Mouse (Mus musculus) hindbrain, postnatal 0 days (tissue): Measurements from ENCODE around the gene Thsd1. TPM values are rescaled to one million over a fixed set of nuclear protein-coding genes. Genes with fewer than 3 reads are reported as not detected.

Experiments
- ATAC-seq: fragments of 200-750 bp; cut with Nextera tagmentation; 2 replicates; pipeline ENCODE4 v1.8.0; 2017; ENCODE audit warnings: mild to moderate bottlenecking, moderate TSS enrichment, moderate library complexity
- DNase-seq: peaks from one replicate; pipeline ENCODE4 v3.0.0-alpha.2; 2015; ENCODE audit warnings: low spot score
- H3K27ac ChIP-seq: fragments of 300-500 bp; sonication (generic); 2 replicates; pipeline ENCODE4 v1.5.1; 2014; ENCODE audit warnings: mild to moderate bottlenecking
- H3K27me3 ChIP-seq: fragments of 300-500 bp; sonication (generic); 2 replicates; pipeline ENCODE4 v1.6.1; 2014; ENCODE audit warnings: low read length, mixed read lengths; ENCODE audit not compliant: insufficient read depth
- H3K36me3 ChIP-seq: fragments of 300-500 bp; sonication (generic); 2 replicates; pipeline ENCODE4 v1.6.1; 2014; ENCODE audit warnings: low read length, mixed read lengths; ENCODE audit not compliant: insufficient read depth
- H3K4me1 ChIP-seq: fragments of 300-500 bp; sonication (generic); 2 replicates; pipeline ENCODE4 v1.6.1; 2014; ENCODE audit warnings: antibody characterized with exemption, low read length, mixed read lengths; ENCODE audit not compliant: insufficient read depth
- H3K4me2 ChIP-seq: fragments of 300-500 bp; sonication (generic); 2 replicates; pipeline ENCODE4 v1.6.1; 2014; ENCODE audit warnings: low read depth, mild to moderate bottlenecking, low read length, moderate library complexity, mixed read lengths
- H3K4me3 ChIP-seq: fragments of 300-500 bp; sonication (generic); 2 replicates; pipeline ENCODE4 v1.5.1; 2014; ENCODE audit warnings: low read length
- H3K9ac ChIP-seq: fragments of 300-500 bp; sonication (generic); replicated peaks from 2 replicates; pipeline ENCODE4 v1.6.1; 2014; ENCODE audit warnings: mild to moderate bottlenecking, low read length, moderate library complexity, mixed read lengths
- H3K9me3 ChIP-seq: fragments of 300-500 bp; sonication (generic); 2 replicates; pipeline ENCODE4 v1.6.1; 2016; ENCODE audit warnings: low read length, mixed read lengths
- CTCF ChIP-seq: IDR thresholded peaks from 2 replicates; pipeline ENCODE4 v1.5.1; 2016; ENCODE audit warnings: antibody characterized with exemption, control low read depth, low read depth
- WGBS: fragments of 180-500 bp; shearing (Covaris S2); extraction: QIAGEN DNeasy Blood & Tissue Kit; methylation state at CpG from one replicate; pipeline ENCODE4 v1.1.7; 2014; 5-methylcytosine and 5-hydroxymethylcytosine counted together
- polyA plus RNA-seq: library from polyadenylated mRNA; unstranded; fragments of >200 nt; fragmentation: Nextera tagmentation; extraction: Ambion mirVana; gene quantifications from 2 replicates; pipeline ENCODE4 v1.2.1, GENCODE M21; 2015
- total RNA-seq: library from RNA; depleted of rRNA; stranded (reverse); fragments of >200 nt; gene quantifications from 2 replicates; pipeline ENCODE4 v1.2.3, GENCODE M21; 2014

Gene Thsd1
- total and polyA plus RNA-seq, 2 experiments from 2014 or later, result 5.0 to 7.1 TPM

DNA sequence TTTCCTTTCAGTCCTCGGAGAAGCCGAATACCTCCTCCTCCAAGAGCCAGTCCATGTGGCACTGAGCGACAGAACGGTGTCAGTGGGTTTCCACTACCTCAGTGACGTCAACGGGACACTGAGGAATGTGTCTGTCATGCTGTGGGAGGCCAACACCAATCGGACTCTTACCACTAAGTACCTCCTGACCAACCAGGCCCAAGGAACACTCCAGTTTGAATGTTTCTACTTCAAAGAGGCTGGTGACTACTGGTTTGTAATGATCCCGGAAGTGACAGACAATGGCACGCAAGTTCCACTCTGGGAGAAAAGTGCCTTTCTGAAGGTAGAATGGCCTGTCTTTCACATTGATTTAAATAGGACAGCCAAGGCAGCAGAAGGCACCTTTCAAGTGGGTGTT is 15.9 kb downstream of the Thsd1 start:
- Histone ChIP-seq H3K27me3 (no peaks in the 10 kb centered on the region), H3K4me2 (no peak overlapping the region), H3K4me1 (no peaks in the 10 kb centered on the region), H3K36me3 (no peaks in the 10 kb centered on the region), H3K4me3 (no peak overlapping the region), H3K27ac (no peak overlapping the region), H3K9me3 (no peaks in the 10 kb centered on the region), H3K9ac (no peak overlapping the region)
- DNase-seq (no peak), ATAC-seq (no peak)
- whole genome bisulfite sequencing, result 90% methylated on average over 9 of the region's 9 CpGs
- no peak for TF ChIP-seq CTCF

GRCm38 (mm10) chr8:22245663-22246062 is 18.6 kb downstream of the Thsd1 start:
- Histone ChIP-seq H3K4me3 (no peak overlapping the region), H3K36me3 (no peaks in the 10 kb centered on the region), H3K27ac (no peak overlapping the region), H3K27me3 (no peaks in the 10 kb centered on the region), H3K9me3 (no peaks in the 10 kb centered on the region), H3K4me2 (no peak overlapping the region), H3K4me1 (no peaks in the 10 kb centered on the region), H3K9ac (no peak overlapping the region)
- no peak for TF ChIP-seq CTCF
- ATAC-seq, result no peak
- DNase-seq, result no peak
- 71% methylated on average over 1 of the region's 1 CpGs for WGBS

DNA sequence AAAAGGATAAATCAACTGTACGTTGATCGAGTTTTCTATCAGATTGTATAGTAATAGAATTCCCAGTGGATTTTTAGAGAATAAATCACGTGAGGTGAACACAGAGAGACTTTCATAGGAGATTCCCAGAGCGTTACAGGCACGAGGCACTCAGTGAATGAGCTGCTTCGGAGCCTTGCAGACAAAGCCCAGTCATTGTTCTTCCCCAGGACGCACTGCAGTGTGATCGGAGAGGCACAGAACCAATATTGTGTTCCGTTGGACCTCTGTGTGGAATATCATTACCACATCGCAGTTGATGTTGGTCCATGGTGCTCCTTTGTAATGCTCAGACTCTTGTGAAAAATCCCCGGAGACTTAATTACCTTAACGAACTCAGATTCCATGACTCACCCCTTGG is 20.8 kb downstream of the Thsd1 start:
- H3K27me3 ChIP-seq, result no peaks in the 10 kb centered on the region
- H3K36me3 ChIP-seq, result no peaks in the 10 kb centered on the region
- H3K9ac ChIP-seq, result no peak overlapping the region
- H3K4me1 ChIP-seq, result no peaks in the 10 kb centered on the region
- ATAC-seq (no peak), DNase-seq (no peak)
- no peak for TF ChIP-seq CTCF
- no peak overlapping the region for H3K4me2 ChIP-seq
- 64% methylated on average over 12 of the region's 12 CpGs for WGBS
- no peak overlapping the region for H3K4me3 ChIP-seq
- H3K9me3 ChIP-seq, result no peaks in the 10 kb centered on the region
- no peak overlapping the region for H3K27ac ChIP-seq

DNA sequence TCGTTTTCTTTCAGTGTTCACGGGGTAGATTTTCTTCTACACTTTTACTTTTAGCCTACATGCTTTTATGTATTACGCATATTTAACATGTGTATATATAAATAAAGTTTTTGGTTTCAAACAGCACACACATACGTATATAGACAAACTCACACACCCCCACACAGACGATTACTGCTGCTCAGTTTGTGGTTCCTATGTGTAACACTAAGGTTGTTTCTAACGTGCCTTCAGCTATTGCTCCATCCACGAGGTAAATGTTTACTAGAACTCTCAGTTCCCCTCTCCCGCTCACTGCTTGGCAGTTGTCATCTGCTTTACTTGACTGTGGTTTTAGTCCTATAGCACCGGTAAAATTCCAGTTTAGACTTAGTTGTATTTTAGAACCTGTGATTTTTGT is 22.0 kb downstream of the Thsd1 start:
- Histone ChIP-seq H3K4me3 (no peak overlapping the region), H3K9ac (no peak overlapping the region), H3K9me3 (no peaks in the 10 kb centered on the region), H3K27me3 (no peaks in the 10 kb centered on the region), H3K4me1 (no peaks in the 10 kb centered on the region), H3K4me2 (no peak overlapping the region), H3K27ac (no peak overlapping the region), H3K36me3 (no peaks in the 10 kb centered on the region)
- no peak for TF ChIP-seq CTCF
- ATAC-seq, result no peak
- 85% methylated on average over 9 of the region's 9 CpGs for WGBS
- no peak for DNase-seq

DNA sequence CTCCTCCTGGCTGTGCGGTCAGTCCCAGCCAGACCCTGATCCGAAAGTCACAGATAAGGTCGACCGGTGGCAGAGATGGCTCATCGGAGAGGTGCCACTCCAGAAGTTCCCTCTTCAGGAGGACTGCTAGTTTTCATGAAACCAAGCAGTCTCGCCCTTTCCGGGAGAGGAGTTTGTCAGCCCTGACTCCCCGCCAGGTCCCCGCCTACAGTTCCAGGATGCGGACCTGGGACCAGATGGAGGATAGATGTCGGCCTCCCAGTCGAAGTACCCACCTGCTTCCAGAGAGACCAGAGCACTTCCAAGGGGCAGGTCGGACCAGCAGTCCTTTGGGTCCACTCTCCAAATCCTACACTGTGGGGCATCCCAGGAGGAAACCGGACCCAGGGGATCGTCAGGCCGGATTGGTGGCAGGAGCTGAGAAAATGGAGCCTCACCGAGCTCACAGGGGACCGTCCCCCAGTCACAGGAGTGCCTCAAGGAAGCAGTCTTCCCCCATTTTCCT is 31.9 kb downstream of the Thsd1 start:
- ATAC-seq, result no peak
- Histone ChIP-seq H3K4me3 (no peak overlapping the region), H3K27me3 (no peaks in the 10 kb centered on the region), H3K4me1 (no peaks in the 10 kb centered on the region), H3K9me3 (no peaks in the 10 kb centered on the region), H3K36me3 (no peaks in the 10 kb centered on the region), H3K4me2 (no peak overlapping the region), H3K27ac (no peak overlapping the region), H3K9ac (no peak overlapping the region)
- WGBS, result 89% methylated on average over 18 of the region's 18 CpGs
- no peak for TF ChIP-seq CTCF
- no peak for DNase-seq

- no peaks in the 10 kb centered on the region for H3K4me1 ChIP-seq
- H3K4me2 ChIP-seq, result no peak overlapping the region
- H3K9me3 ChIP-seq, result no peaks in the 10 kb centered on the region
- H3K27ac ChIP-seq, result no peak overlapping the region
- H3K36me3 ChIP-seq, result no peaks in the 10 kb centered on the region
- no peak for TF ChIP-seq CTCF
- no peak overlapping the region for H3K9ac ChIP-seq
- H3K4me3 ChIP-seq, result no peak overlapping the region
- DNase-seq (no peak), ATAC-seq (no peak)
- no peaks in the 10 kb centered on the region for H3K27me3 ChIP-seq
- 67% methylated on average over 12 of the region's 12 CpGs for WGBS
Measured at GRCm38 (mm10) chr8:22259531-22259930, 32.4 kb downstream of the Thsd1 start.

DNA sequence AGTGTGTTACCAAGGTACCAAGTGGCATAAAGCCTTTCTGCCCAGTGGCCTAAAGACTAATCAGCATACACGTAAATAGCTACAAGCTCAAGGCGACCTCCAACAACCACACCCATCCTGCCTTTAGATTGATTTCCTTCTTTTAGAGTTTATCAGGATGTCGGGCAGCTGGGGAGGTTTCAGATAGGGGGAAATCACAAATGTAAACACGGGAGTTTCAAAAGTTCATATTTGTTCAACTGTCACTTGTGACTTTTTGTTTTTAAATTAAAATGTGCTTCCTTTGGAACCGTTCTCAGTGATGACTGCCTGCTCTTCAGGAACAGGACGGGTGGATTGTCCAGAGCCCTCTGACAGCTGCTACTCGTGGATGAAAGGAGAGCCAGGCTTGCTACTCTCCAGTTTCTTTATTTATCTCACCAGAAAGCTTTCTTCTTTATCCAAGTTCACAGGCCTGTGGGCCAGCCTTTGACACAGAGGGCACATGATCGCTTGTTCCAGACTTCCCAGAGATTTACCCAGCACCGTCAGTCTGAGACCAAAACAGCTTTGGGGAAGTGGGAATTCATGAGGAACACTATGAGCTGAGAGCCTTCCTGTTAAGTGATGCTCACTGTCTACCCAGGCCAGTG is 33.1 kb downstream of the Thsd1 start:
- Histone ChIP-seq H3K9me3 (no peaks in the 10 kb centered on the region), H3K4me1 (no peaks in the 10 kb centered on the region), H3K4me2 (no peak overlapping the region), H3K36me3 (no peaks in the 10 kb centered on the region), H3K9ac (no peak overlapping the region), H3K27ac (no peak overlapping the region), H3K27me3 (no peaks in the 10 kb centered on the region), H3K4me3 (no peak overlapping the region)
- WGBS, result 61% methylated on average over 9 of the region's 9 CpGs
- ATAC-seq (no peak), DNase-seq (no peak)
- no peak for TF ChIP-seq CTCF
